Mouse (Mus musculus) stomach, embryonic 14.5 days (tissue): ENCODE data around the gene Etv3. TPM values are rescaled to one million over a fixed set of nuclear protein-coding genes. Genes with fewer than 3 reads are reported as not detected.

Experiments
- ATAC-seq: fragments of 200-750 bp; cut with Nextera tagmentation; 2 replicates; pipeline ENCODE4 v1.8.0; 2017; ENCODE audit warnings: low read depth, moderate TSS enrichment; ENCODE audit not compliant: insufficient number of reproducible peaks, insufficient read depth, low FRiP score
- H3K27ac ChIP-seq: fragments of 300-500 bp; sonication (generic); 2 replicates; pipeline ENCODE4 v1.5.1; 2014; ENCODE audit warnings: mild to moderate bottlenecking, low read length, moderate library complexity, mixed read lengths
- H3K27me3 ChIP-seq: fragments of 300-500 bp; sonication (generic); 2 replicates; pipeline ENCODE4 v1.6.1; 2014; ENCODE audit warnings: low read length, control low read depth, mixed read lengths; ENCODE audit not compliant: control insufficient read depth, insufficient read depth
- H3K36me3 ChIP-seq: fragments of 300-500 bp; sonication (generic); 2 replicates; pipeline ENCODE4 v1.6.1; 2014; ENCODE audit warnings: mild to moderate bottlenecking, control low read depth, low read length, moderate library complexity, mixed read lengths; ENCODE audit not compliant: control insufficient read depth, insufficient read depth
- H3K4me1 ChIP-seq: fragments of 300-500 bp; sonication (generic); 2 replicates; pipeline ENCODE4 v1.6.1; 2014; ENCODE audit warnings: low read length, control low read depth, mixed read lengths; ENCODE audit not compliant: control insufficient read depth, insufficient read depth
- H3K4me2 ChIP-seq: fragments of 300-500 bp; sonication (generic); replicated peaks from 2 replicates; pipeline ENCODE4 v1.6.1; 2014; ENCODE audit warnings: low read depth, low read length, control low read depth
- H3K4me3 ChIP-seq: fragments of 300-500 bp; sonication (generic); 2 replicates; pipeline ENCODE4 v1.5.1; 2014; ENCODE audit warnings: low read depth, low read length, control low read depth
- H3K9ac ChIP-seq: fragments of 300-500 bp; sonication (generic); replicated peaks from 2 replicates; pipeline ENCODE4 v1.6.1; 2014; ENCODE audit warnings: low read depth, mild to moderate bottlenecking, control low read depth, low read length, moderate library complexity, mixed read lengths
- H3K9me3 ChIP-seq: fragments of 300-500 bp; sonication (generic); 2 replicates; pipeline ENCODE4 v1.6.1; 2016; ENCODE audit warnings: low read depth, low read length, control low read depth; ENCODE audit not compliant: control insufficient read depth
- WGBS: fragments of 180-500 bp; shearing (Covaris S2); extraction: QIAGEN DNeasy Blood & Tissue Kit; methylation state at CpG from one replicate; pipeline ENCODE4 v1.1.7; 2014; 5-methylcytosine and 5-hydroxymethylcytosine counted together
- polyA plus RNA-seq: library from polyadenylated mRNA; unstranded; fragments of >200 nt; fragmentation: Nextera tagmentation; extraction: Ambion mirVana; gene quantifications from 2 replicates; pipeline ENCODE4 v1.2.1, GENCODE M21; 2014

Etv3 gene
- polyA plus RNA-seq, 1 experiment from 2014 or later, result 10.7 TPM

DNA sequence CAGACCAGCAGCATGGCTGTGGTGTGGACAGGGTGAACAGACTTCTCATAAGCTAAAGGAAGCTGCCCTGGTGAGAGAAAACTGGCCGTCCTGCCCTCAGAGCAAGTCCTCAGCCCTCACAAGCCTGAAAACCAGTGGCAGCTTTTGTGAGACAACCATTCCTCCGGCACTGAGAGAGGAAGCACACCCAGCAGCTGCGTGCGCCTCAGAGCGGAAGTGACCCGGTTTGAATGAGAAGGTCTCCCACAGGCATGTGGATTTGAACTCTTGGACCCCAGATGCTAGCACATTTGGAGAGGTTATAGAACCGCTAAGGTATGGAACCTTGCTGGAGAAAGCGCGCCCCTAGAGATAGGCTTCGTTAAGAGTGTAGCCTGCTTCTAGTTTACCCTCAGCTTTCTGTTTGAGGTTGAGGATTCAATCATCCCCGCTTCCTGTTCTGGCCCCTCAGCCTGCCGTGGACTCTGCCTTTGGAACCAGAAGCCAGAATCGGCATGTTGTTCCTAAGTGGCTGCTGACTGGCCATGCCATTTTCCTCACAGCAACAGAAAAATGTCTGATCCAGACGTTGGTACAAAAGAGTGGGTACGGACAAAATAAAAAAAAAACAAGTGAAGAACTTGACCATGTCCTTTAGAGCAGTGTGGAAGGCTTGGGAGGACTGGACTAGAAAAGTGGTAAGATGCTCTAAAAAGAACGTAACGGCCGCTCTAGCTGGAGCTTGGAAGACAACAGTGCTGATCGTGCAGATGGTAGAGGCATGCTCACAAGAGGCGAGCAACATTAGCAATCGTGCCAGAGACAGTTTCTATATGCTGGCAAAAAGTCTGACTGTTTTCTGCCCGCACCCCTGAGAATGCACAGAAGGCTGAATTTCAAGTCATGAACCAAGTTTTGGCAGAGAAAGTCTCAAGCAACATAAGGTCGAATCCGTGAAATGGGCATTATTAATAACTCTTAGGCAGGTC, 24.8 kb upstream of the Etv3 start:
- H3K4me2 ChIP-seq, result no peak overlapping the region
- no peaks in the 10 kb centered on the region for H3K4me1 ChIP-seq
- no peaks in the 10 kb centered on the region for H3K9me3 ChIP-seq
- no peaks in the 10 kb centered on the region for H3K27me3 ChIP-seq
- H3K9ac ChIP-seq, result no peak overlapping the region
- H3K36me3 ChIP-seq, result no peaks in the 10 kb centered on the region
- H3K4me3 ChIP-seq, result no peak overlapping the region
- 76% methylated on average over 24 of the region's 24 CpGs for WGBS
- ATAC-seq, result no peak
- no peak overlapping the region for H3K27ac ChIP-seq

DNA sequence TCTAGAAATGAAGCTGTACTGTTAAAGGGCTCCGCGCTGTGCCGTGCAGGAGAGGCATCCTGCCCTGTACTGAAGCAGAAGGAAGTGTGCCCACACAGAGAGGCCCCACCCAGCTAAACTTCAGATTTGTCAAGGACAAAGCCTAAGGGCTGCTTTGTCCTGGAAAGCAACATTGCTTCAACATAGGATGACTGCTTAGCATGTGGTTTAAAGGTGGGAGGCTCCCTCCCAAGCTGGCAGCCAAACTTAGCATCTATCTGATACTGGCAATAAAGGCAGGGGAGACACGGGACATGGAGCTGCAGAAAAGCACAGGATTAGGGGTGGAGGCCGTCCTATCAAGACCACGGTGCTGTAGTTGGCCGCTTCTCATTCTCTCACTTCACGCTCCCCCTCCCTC, 24.1 kb upstream of the Etv3 start:
- no peak overlapping the region for H3K27ac ChIP-seq
- H3K9ac ChIP-seq, result no peak overlapping the region
- no peaks in the 10 kb centered on the region for H3K4me1 ChIP-seq
- H3K4me3 ChIP-seq, result no peak overlapping the region
- H3K4me2 ChIP-seq, result no peak overlapping the region
- H3K27me3 ChIP-seq, result no peaks in the 10 kb centered on the region
- no peak for ATAC-seq
- H3K9me3 ChIP-seq, result no peaks in the 10 kb centered on the region
- no peaks in the 10 kb centered on the region for H3K36me3 ChIP-seq
- 49% methylated on average over 8 of the region's 8 CpGs for WGBS

DNA sequence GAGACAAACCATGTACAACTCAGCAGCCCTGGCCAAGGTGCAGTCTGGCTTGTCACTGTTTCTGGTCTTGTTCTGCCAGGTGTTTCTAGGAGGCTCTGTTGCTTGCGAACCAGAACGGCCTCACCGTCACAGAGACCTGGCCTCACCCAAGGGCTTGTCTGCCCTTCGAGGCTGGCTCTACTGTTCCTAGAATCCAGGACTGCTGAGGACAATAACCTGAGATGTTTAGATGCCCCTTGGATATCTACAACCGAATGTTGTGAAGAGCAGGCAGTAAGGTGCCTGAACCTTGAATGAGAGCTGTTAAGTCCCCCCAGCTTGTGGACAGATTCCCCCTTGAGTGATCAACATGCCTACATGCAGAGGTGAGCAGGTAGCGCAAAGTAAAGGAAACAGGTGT, 22.4 kb upstream of the Etv3 start:
- Histone ChIP-seq H3K36me3 (no peaks in the 10 kb centered on the region), H3K9me3 (no peaks in the 10 kb centered on the region), H3K27ac (no peak overlapping the region), H3K27me3 (no peaks in the 10 kb centered on the region), H3K4me2 (no peak overlapping the region), H3K9ac (no peak overlapping the region), H3K4me3 (no peak overlapping the region), H3K4me1 (no peaks in the 10 kb centered on the region)
- WGBS, result 88% methylated on average over 6 of the region's 6 CpGs
- ATAC-seq, result no peak

DNA sequence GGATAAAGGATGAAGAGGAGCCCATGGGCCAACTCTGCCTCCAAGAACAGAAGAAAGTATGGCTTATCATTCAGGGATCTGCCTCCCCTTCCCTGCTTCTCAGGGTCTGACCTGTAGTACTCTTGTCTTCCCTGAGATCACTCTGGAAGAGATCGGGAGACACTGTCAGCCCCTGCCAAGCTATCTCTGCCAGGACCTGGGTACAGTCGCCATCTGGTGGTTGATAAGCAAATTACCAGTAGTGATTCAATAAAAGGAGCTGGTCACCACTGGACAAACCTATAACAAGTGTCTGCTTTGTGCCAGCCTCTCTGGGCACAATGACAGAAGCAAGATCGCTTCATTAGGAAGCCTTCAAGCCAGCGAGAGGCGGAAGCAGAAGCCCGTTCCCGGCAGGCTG, 20.9 kb upstream of the Etv3 start:
- no peak overlapping the region for H3K9ac ChIP-seq
- H3K27ac ChIP-seq, result no peak overlapping the region
- no peak overlapping the region for H3K4me2 ChIP-seq
- no peaks in the 10 kb centered on the region for H3K27me3 ChIP-seq
- no peaks in the 10 kb centered on the region for H3K9me3 ChIP-seq
- no peaks in the 10 kb centered on the region for H3K36me3 ChIP-seq
- ATAC-seq, result no peak
- H3K4me3 ChIP-seq, result no peak overlapping the region
- 38% methylated on average over 7 of the region's 7 CpGs for WGBS
- 0 out of 2 replicates have a peak, but pooled peaks cover 3% of the 10 kb centered on the region for H3K4me1 ChIP-seq

DNA sequence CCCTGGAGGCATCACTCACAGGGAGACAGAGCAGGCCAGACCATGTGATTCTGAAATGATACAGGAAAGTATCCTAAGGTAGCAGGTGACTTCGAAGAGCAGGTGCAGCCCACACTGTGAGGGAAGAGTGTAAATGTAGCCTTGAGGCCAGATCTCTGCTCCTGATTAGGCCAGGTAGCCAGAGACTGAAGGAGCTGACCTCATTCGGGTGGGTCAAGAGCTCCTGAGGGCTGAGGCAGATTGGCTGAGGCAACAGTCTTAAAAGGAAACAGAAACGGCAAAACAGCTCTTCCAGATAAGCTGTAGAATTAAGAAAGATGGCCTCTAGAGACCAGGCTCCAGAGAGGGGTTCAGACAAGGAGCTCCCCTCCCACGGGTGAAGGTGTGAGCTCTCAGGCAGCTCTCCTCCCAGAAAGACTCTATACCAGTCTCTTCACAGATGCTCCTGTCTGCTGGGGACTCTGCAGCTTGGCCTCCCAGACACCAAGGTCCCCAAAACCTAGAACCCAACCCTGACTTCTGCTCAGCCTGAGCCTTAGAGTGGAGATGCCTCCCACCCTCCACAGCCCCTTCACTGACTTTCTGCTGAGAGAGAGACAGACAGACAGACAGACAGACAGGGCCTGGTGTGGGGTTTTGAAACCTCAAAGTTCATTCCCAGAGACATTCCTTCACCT, 20.3 kb upstream of the Etv3 start:
- no peak for ATAC-seq
- Histone ChIP-seq H3K9ac (no peak overlapping the region), H3K9me3 (no peaks in the 10 kb centered on the region), H3K36me3 (no peaks in the 10 kb centered on the region), H3K27ac (no peak overlapping the region), H3K4me2 (no peak overlapping the region), H3K4me3 (no peak overlapping the region), H3K4me1 (0 out of 2 replicates have a peak, but pooled peaks cover 7% of the 10 kb centered on the region), H3K27me3 (no peaks in the 10 kb centered on the region)
- WGBS, result 55% methylated on average over 4 of the region's 4 CpGs

DNA sequence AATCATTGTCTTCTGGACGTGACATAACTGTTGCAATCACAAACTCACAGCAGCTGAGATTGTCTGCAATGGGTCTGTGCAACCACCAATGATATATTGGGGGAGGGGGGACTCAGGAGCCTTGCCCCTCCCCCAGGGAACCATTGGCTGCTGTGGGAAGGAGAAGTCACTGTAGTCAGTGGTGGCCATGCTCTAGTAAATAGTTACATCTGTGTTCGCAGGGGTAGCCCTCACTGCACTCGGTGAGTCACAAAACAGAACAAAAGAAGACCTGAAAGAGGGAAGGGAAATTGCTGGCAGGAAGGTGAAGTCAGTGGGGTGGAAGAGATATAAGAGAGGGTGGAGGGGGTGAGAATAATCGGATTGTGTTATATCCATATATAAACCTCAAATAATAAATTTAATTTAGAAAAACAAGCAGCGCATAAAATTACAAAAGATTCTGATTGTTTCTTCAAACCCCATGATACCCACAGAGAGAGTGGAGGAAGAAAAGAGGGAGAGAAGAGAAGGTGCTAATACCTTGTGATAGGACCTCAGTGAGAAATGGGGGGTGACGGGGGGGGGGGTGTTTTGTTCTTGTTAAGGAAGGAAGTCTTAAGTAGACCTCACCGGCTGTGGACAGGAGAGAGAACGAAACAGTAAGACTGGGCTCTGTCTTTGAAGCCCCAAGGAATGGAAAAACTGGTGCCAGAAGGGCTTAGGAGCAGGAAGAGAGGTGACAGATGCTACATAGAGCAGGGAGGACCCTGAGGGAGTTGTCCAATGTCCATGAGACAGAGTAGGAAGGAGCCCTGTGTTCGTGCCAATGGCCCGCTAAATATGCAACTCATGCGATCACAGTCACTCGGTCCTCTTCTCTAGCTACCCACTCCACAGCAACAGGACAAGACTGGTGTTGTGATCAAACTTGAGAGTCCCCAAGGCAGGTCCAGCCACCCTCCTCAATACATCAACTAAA, 18.5 kb upstream of the Etv3 start:
- no peak overlapping the region for H3K27ac ChIP-seq
- no peak for ATAC-seq
- no peaks in the 10 kb centered on the region for H3K9me3 ChIP-seq
- no peak overlapping the region for H3K4me3 ChIP-seq
- no peaks in the 10 kb centered on the region for H3K27me3 ChIP-seq
- H3K4me1 ChIP-seq, result 0 out of 2 replicates have a peak, but pooled peaks cover 7% of the 10 kb centered on the region
- 72% methylated on average over 12 of the region's 12 CpGs for WGBS
- H3K36me3 ChIP-seq, result no peaks in the 10 kb centered on the region
- H3K4me2 ChIP-seq, result no peak overlapping the region
- no peak overlapping the region for H3K9ac ChIP-seq

DNA sequence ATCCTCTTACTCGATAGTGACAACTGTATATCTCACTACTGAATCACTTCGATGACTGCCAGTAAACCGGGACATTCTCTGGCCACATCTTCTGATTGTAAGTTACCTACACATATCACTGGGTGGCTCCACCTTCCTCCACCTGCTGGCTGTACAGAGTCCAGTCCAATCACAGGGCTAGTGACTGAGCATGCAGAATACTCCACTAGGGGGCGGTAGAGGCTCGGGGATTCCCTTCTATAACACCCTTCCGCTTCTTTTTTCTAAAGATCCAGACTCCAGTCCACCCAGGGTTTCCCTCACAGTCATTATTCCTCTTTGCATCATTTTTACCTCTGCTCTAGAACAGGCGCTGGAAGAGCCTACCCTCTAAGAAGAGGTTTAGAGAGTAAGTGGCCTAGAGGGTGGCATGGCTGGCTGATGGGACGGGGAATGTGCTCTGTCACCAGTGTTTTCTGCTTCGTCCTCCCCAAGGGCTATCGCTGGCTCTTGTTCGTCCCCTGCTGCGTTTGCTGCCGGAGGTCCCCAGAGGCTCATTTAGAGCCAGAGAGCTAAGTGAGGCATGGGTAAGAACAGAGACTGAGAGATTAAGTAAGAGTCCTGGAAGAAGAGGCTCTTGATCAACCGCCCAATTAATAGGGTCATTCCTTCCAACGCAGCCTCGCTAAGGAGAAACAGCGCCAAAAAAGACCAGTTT, 16.9 kb upstream of the Etv3 start:
- Histone ChIP-seq H3K4me1 (0 out of 2 replicates have a peak, but pooled peaks cover 7% of the 10 kb centered on the region), H3K36me3 (no peaks in the 10 kb centered on the region), H3K4me2 (no peak overlapping the region), H3K9me3 (no peaks in the 10 kb centered on the region), H3K27ac (no peak overlapping the region), H3K4me3 (no peak overlapping the region), H3K9ac (no peak overlapping the region), H3K27me3 (no peaks in the 10 kb centered on the region)
- peak; percentile 74 for ATAC-seq
- 30% methylated on average over 17 of the region's 17 CpGs for WGBS
